Mouse (Mus musculus) mouse trophoblast stem cell (cell line): ENCODE measurements around the gene Gabbr2.
"Not testable (repeated sequence)": the region's sequence is repeated elsewhere in the genome, so short reads cannot be mapped to it uniquely, and the experiment has no call there.

Source experiments
- in situ Hi-C, 2 experiments: fragments of 300-500 bp; cut with MseI, MboI; formaldehyde crosslinking; loops; 2 replicates in 1 of 2; 3 replicates in 1 of 2; pipeline ENCODE4 v1.15.1; 2025

Gabbr2 gene

GRCm38 (mm10) chr4:46655956-46656355 lies 335.7 kb downstream of the Gabbr2 start:
- in situ Hi-C loops = loop anchor here in 1 of 2 experiments (5.0 to 10.0 kb wide), 2 partner anchors 44 to 111 kb away; no protein-coding TSS in a partner anchor

DNA sequence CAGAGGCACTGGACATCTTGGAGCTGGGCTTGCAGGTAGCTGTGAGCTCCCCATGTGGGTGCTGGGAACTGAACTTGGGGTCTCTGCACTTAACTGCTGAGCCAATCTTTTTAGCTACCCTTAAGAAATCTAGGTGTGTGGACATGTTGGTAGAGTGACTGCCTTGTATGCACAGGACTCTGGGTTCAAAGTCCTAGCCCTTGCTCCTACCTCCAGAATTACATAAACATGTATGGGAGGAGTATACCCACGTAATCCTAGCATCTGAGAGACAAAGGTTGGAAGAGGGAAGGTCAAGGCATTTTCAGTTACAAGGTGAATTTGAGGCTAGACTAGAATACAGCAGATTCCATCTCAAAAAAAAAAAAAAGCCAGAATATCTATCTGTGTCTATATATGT lies 336.4 kb downstream of the Gabbr2 start:
- in situ Hi-C loops = loop anchor here in 1 of 2 experiments (5.0 to 10.0 kb wide), 2 partner anchors 43 to 110 kb away; no protein-coding TSS in a partner anchor

GRCm38 (mm10) chr4:46650086-46650753 lies 341.5 kb downstream of the Gabbr2 start, which contains the start of gene Tbc1d2:
Tbc1d2 (minus strand) TSS chr4:46650209.
- in situ Hi-C loops = loop anchor here (5.0 to 10.0 kb wide), 2 partner anchors 38 to 105 kb away; no protein-coding TSS in a partner anchor

- in situ Hi-C loops = no loop called here
Observed at GRCm38 (mm10) chr4:46649161-46649560, 342.5 kb downstream of the Gabbr2 start.

DNA sequence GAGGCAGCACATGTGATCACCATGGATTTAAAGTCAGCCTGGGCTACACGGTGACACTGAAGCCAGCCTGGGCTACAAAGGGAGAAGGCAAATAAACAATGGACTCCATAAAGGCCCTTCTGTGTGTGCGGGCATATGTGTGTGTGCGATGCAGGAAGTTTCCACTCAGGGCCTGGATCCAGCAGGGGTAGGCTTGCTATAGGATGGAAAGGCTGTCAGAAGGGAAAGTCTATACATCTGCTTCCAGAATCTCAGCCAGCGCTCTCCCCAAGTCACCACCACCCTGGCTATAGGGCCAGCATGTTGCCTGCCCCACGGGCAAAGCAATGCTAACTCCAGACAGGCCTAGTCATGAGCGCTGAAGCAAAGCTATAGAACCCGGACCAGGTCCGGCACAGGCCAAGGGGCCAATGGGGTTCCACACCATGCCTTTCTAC lies 348.0 kb downstream of the Gabbr2 start:
- in situ Hi-C loops = no loop called here

GRCm38 (mm10) chr4:46642924-46643675 lies 348.6 kb downstream of the Gabbr2 start:
- in situ Hi-C loops = no loop called here

DNA sequence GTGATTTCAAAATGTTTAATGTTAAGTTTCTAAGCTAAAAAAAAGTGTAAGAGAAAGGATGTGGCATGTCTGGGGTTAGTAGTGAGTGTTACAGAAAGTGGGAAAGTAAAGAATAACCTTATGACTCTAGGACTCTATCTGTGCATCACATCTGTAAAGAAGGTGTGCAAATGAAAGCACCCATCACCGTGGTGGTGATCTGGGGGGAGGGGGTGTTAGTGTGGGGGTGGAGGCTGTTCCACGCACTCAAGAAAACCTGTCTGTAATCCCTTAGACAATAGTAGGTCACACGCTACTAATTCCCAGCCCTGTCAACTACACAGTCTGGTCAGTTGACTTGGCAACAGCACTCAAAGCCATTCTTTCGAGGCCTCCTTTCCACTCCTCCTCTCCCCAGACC lies 350.4 kb downstream of the Gabbr2 start:
- in situ Hi-C loops = no loop called here

GRCm38 (mm10) chr4:46639866-46640265 lies 351.8 kb downstream of the Gabbr2 start:
- in situ Hi-C loops = no loop called here

- in situ Hi-C loops = not testable (repeated sequence)
Observed at GRCm38 (mm10) chr4:46637250-46637649, 354.4 kb downstream of the Gabbr2 start.

GRCm38 (mm10) chr4:46635702-46636430 lies 355.8 kb downstream of the Gabbr2 start:
- in situ Hi-C loops = no loop called here

GRCm38 (mm10) chr4:46634881-46635280 lies 356.8 kb downstream of the Gabbr2 start:
- in situ Hi-C loops = no loop called here

DNA sequence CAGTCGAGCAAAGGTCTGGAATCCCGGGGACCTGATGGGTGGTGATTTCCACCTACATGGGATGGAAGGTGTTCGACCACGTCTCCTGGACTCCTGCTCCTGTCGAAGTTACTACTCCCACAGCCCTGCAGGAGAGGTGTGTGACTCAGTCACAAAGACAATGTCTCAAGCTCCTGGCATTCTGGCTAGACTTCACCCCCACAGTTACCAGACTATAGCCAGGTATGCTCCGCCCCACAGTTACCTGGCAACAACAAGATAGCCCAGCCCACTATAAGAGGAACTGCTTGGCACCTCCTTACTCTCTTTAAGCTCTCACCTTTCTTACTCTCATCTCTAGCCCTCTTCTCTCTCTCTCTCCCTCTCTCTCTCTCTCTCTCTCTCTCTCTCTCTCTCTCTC lies 358.1 kb downstream of the Gabbr2 start:
- in situ Hi-C loops = not testable (repeated sequence)

DNA sequence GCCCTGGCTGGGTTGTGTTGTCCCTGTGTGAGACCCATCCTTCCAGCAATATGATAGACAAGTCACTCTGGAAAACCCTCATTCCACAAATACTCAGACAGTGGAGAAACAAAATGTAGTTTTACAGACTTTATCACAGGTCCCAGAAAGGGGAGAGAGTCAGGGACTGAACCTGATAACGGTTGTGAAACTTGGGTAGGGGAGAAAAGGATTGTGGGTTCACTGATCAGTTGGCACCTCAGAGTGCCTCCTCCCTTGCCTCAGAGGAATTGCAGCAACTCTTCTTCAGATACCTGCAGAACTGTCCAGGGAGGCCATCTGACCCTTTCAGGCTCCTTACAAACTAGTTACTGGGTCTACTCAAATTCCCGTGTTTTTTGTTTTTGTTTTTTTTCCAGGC lies 359.2 kb downstream of the Gabbr2 start:
- in situ Hi-C loops = no loop called here

GRCm38 (mm10) chr4:46630390-46630789 lies 361.3 kb downstream of the Gabbr2 start:
- in situ Hi-C loops = no loop called here

DNA sequence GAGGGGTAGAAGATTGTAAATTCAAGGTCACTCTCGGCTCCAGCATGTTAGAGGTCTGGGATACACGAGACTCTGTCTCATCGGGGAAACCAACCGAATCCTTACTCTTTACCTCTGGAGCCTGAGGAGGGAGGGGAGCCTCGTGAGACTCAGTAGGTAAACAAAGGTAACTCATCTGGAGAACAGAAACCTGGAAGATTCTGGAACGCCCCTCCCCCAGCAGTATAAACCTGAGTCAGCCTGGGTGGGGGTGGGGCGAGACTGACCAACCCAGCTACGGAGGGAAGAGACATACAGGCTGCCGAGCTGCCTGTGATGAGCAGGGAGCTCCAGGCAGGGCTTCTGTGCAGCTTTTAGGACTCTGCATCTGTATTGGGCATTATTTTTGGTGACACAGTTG lies 362.8 kb downstream of the Gabbr2 start:
- in situ Hi-C loops = no loop called here

GRCm38 (mm10) chr4:46628081-46628480 lies 363.6 kb downstream of the Gabbr2 start:
- in situ Hi-C loops = no loop called here

DNA sequence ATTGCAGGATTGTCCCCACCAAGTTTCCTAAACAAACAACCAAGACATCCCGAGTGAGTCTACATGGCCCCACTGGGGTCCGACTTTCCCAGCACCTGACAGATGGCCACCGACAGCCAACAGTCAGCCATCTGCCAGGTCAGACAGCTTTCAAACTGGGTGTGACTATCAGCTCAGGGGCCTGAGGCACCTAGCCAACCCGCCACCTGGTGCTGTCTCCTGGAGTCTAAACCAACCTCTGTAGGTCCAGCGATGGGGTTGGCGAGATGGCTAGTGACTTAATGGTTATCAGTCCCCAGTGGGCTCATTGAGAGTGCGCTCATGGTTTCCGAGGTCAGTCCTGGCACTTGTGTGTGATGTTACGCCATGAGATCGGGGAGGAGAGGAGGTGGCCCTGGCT lies 366.6 kb downstream of the Gabbr2 start:
- in situ Hi-C loops = no loop called here

DNA sequence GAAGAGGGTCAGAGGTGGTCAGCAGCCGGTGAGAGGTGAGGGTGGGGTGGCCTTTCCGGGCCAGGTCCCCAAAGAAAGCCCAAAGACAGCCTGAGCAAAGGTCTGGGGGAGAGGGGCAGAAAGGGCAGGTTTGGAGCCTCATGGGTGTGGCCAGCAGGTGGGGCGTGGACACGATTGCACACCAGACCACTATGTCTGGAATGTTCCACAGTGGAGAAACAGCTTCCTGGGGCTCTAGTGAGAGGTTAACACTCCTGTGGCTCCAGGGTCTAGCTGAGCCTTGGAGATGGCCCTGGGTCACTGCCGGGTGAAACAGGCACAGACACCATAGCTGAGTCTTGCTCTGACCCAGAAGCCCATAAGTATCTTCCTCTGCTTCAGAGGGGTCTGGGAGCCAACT lies 368.7 kb downstream of the Gabbr2 start:
- in situ Hi-C loops = no loop called here

DNA sequence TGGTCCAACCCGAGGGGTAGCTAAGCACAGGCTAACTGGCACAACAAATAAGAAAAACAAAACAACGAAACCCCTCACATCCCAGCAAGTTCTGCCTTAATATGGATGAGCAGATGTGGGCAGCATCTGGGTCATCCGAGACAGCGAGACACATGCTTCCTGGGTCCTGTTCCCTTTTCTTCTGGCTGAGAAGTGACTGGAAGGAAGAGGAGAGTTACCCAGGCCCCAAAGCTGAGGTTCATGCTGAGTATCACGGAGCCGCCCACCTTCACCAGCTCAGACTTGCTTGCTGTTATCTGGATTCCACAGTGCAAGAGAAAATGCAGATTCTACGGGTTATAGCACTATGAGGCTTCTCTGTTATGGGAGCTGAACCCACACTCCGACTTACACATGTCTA lies 370.7 kb downstream of the Gabbr2 start:
- in situ Hi-C loops = no loop called here

GRCm38 (mm10) chr4:46620330-46620729 lies 371.3 kb downstream of the Gabbr2 start:
- in situ Hi-C loops = no loop called here

DNA sequence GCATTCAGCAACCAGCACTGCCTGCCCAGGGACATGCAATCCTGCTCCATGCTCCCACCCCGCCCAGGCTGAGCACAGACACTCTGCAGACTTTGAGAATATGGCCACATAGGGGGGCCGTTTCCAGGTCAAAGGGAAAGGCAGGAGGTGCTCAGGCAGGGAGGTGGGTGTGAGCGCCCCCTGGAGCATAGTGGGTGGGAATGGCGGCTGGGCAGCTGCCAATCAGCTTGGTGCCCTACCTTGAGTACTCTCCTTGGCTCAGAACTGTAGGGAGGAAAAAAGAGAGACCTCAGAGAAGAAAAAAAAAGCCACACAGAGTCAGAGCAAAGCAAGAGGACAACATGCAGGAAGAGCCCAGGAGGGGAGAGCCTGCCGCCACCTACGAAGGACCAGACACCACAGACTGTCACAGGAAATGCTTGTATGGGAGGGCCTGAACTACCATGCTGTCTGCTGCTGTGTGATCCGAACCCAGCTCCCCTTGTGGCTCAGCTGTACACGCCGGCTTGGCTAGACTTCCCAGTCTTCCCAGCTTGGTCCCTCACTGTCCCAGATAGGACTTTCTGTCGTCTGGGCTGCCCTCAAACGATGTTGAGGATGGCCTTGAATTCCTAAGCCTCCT lies 373.4 kb downstream of the Gabbr2 start:
- in situ Hi-C loops = no loop called here

DNA sequence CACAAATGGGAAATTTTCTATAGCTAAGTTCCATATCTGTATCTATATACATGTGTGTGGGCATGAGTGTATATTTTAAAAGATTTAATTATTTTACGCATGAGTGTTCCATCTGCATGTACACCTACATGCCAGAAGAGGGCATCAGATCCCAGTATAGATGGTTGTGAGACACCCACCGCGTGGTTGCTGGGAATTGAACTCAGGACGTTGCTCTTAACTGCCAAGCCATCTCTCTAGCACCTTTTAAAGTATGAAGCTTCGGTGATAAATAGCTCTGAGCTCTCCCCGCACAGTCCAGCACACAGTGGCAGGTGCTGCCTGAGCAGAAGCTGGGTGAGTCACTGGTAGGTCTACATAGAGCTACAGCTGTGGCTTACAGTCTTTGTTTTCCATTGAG lies 374.3 kb downstream of the Gabbr2 start:
- in situ Hi-C loops = no loop called here
